ENCODE assay signal across 26 mouse cellular contexts in the genomic region with DNA sequence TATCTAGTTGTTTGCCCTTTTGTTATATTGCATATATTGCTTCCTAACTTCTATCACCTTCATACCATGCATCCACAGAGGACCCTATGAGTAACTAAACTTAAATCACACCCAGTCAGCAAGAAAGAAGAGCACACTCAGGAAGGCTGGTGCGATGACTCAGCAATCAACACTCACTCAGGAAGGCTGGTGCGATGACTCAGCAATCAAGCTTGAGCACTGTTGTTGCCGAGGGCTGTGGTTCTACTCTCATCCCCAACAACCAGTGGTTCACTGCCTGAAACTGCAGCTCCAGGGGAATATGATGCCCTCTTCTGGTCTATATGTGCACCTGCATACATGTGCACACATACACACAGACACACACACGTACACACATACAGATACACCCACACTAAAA.
A peak's percentile ranks its signal among the peaks of the same experiment; 100 is the strongest.
DNase-seq lines count a peak whose midpoint lies in the region; ATAC-seq and TF ChIP-seq lines count a peak whose summit lies in the region.
"Had no signal": no experiment of that assay in that cellular context is flagged by ENCODE, and none has a peak within 500 bp of the region (broad histone marks: within the 10 kb centered on the region; RNA-seq: fewer than 3 reads in every experiment).

No protein-coding gene starts in this region.

- H3K4me3 ChIP-seq in forebrain, embryonic 13.5 days = no peak overlapping the region
- H3K4me3 ChIP-seq in forebrain, embryonic 16.5 days (replicated peaks; ENCODE audit: low read length) = no peak overlapping the region
- H3K4me3 ChIP-seq in MEL (ENCODE audit: control insufficient read depth in 1 of 2, insufficient read depth in 1 of 2, low read depth in 2 of 2, low read length in 2 of 2) = no peak overlapping the region
- H3K4me3 ChIP-seq: limb, embryonic 15.5 days; midbrain, embryonic 13.5 days had no signal

- H3K36me3 ChIP-seq in forebrain, embryonic 13.5 days (ENCODE audit: poor library complexity, severe bottlenecking) = no peaks in the 10 kb centered on the region
- H3K36me3 ChIP-seq in forebrain, embryonic 16.5 days (ENCODE audit: control insufficient read depth, insufficient read depth) = no peaks in the 10 kb centered on the region
- no peaks in the 10 kb centered on the region for H3K36me3 ChIP-seq in MEL (ENCODE audit: control insufficient read depth in 1 of 2, insufficient read depth in 2 of 2, low read length in 2 of 2)
- H3K36me3 ChIP-seq: limb, embryonic 15.5 days; midbrain, embryonic 13.5 days had no signal

- no peak for TF ChIP-seq RAD21 in MEL (IDR thresholded peaks at IDR 0.05; ENCODE audit: low read depth, low read length)

- H3K4me1 ChIP-seq in forebrain, embryonic 13.5 days = no peaks in the 10 kb centered on the region
- no peaks in the 10 kb centered on the region for H3K4me1 ChIP-seq in forebrain, embryonic 16.5 days (replicated peaks; ENCODE audit: control insufficient read depth, insufficient read depth, low read length)
- no peaks in the 10 kb centered on the region for H3K4me1 ChIP-seq in MEL (ENCODE audit: control insufficient read depth in 1 of 2, insufficient read depth in 2 of 2, low read length in 2 of 2)
- H3K4me1 ChIP-seq: limb, embryonic 15.5 days; midbrain, embryonic 13.5 days had no signal

- H3K27ac ChIP-seq in forebrain, embryonic 13.5 days = no peak overlapping the region
- H3K27ac ChIP-seq in forebrain, embryonic 16.5 days (ENCODE audit: low read length) = no peak overlapping the region
- no peak overlapping the region for H3K27ac ChIP-seq in MEL (ENCODE audit: control insufficient read depth, low read depth, low read length)
- H3K27ac ChIP-seq: limb, embryonic 15.5 days; midbrain, embryonic 13.5 days had no signal

- H3K9me3 ChIP-seq in forebrain, embryonic 13.5 days (replicated peaks) = 0 out of 2 replicates have a peak, but pooled peaks cover 3% of the 10 kb centered on the region
- no peaks in the 10 kb centered on the region for H3K9me3 ChIP-seq in forebrain, embryonic 16.5 days (ENCODE audit: control insufficient read depth, low read length)
- H3K9me3 ChIP-seq in MEL (replicated peaks; ENCODE audit: insufficient read depth, low read length) = no peaks in the 10 kb centered on the region
- H3K9me3 ChIP-seq: limb, embryonic 15.5 days; midbrain, embryonic 13.5 days had no signal

- no peak overlapping the region for H3K4me2 ChIP-seq in forebrain, embryonic 13.5 days
- no peak overlapping the region for H3K4me2 ChIP-seq in forebrain, embryonic 16.5 days (ENCODE audit: low read length)
- H3K4me2 ChIP-seq: heart, embryonic 11.5 days; limb, embryonic 15.5 days; midbrain, embryonic 13.5 days had no signal

- H3K9ac ChIP-seq in forebrain, embryonic 13.5 days = no peak overlapping the region
- H3K9ac ChIP-seq in forebrain, embryonic 16.5 days (replicated peaks; ENCODE audit: low read depth, low read length) = no peak overlapping the region
- no peak overlapping the region for H3K9ac ChIP-seq in MEL (ENCODE audit: control insufficient read depth, low read depth, low read length, poor library complexity, severe bottlenecking)
- H3K9ac ChIP-seq: limb, embryonic 15.5 days; midbrain, embryonic 13.5 days had no signal

- H3K79me2 ChIP-seq in MEL (ENCODE audit: control insufficient read depth, insufficient read depth, low read length, poor library complexity) = no peaks in the 10 kb centered on the region

- DNase-seq in 3T3-L1 (ENCODE audit: low read depth, low spot score) (peak; percentile 84), MEL (ENCODE audit: low read depth, low spot score) (peak; percentile 62)
- DNase-seq in brain, adult 2 months (ENCODE audit: low read depth, low spot score) = peak; percentile 45
- no peak for DNase-seq in adrenal gland, postnatal 4 days (ENCODE audit: low spot score in 2 of 2)
- no peak for DNase-seq in thymus, postnatal 0 days (ENCODE audit: low spot score)
- no peak for DNase-seq in kidney, postnatal 25 days
- DNase-seq: adrenal gland, postnatal 14 days; B cell, adult 2 months; cerebellum, adult 18-20 months; cerebellum, postnatal 14 days; gastrocnemius, postnatal 10 days; kidney, postnatal 36 days; left cerebral cortex, postnatal 4 days; lung, adult 2 months; lung, postnatal 14 days; right cerebral cortex, postnatal 25 days; spleen, adult 18-20 months; thymus, postnatal 25 days had no signal

- 96% methylated on average over 4 of the region's 4 CpGs for WGBS in forebrain, embryonic 13.5 days
- 91% methylated on average over 4 of the region's 4 CpGs for WGBS in forebrain, embryonic 16.5 days

- TF ChIP-seq POLR2A in MEL (IDR thresholded peaks at IDR 0.05; ENCODE audit: control insufficient read depth in 1 of 2, insufficient read depth in 1 of 2, low read depth in 1 of 2, low read length in 2 of 2, poor library complexity in 1 of 2) = no peak

- ATAC-seq in forebrain, embryonic 13.5 days = 0 out of 2 replicates have a peak, but pooled peaks have one; percentile 29
- ATAC-seq in forebrain, embryonic 16.5 days = no peak
- ATAC-seq: forebrain, embryonic 14.5 days; hindbrain, embryonic 16.5 days; intestine, embryonic 16.5 days; midbrain, embryonic 13.5 days had no signal

- TF ChIP-seq EP300 in MEL (IDR thresholded peaks at IDR 0.05; ENCODE audit: low read depth in 1 of 2, low read length in 2 of 2) = no peak

- peak in 1 of 3 experiments; percentile 10; a peak in 1 of 6 replicates for TF ChIP-seq CTCF in MEL (IDR thresholded peaks at IDR 0.05 in 2 of 3, conservative IDR thresholded peaks at IDR 0.05 in 1 of 3; ENCODE audit: control insufficient read depth in 1 of 3, insufficient read depth in 1 of 3, low read depth in 2 of 3, low read length in 3 of 3, poor library complexity in 1 of 3, severe bottlenecking in 1 of 3)

- no peaks in the 10 kb centered on the region for H3K27me3 ChIP-seq in forebrain, embryonic 13.5 days
- no peaks in the 10 kb centered on the region for H3K27me3 ChIP-seq in forebrain, embryonic 16.5 days (replicated peaks; ENCODE audit: control insufficient read depth, insufficient read depth, low read length)
- H3K27me3 ChIP-seq in MEL (ENCODE audit: control insufficient read depth in 1 of 2, insufficient read depth in 2 of 2, low read length in 2 of 2) = no peaks in the 10 kb centered on the region
- H3K27me3 ChIP-seq: limb, embryonic 15.5 days; midbrain, embryonic 13.5 days had no signal

TF ChIP-seq in MEL, 35 proteins besides CTCF, POLR2A, EP300 and RAD21:
- TF ChIP-seq MAFK (IDR thresholded peaks at IDR 0.05; ENCODE audit: borderline replicate concordance, low read depth, low read length) (0 out of 2 replicates have a peak, but pooled peaks have one; percentile 59), MAZ (IDR thresholded peaks at IDR 0.05; ENCODE audit: low read depth, low read length) (no peak)

Comparison
In these comparisons a context has a peak if more than half of its experiments do, and no peak if none do; other contexts are left out.
1. DNase-seq: peak in 3T3-L1 (single experiment), MEL (single experiment) and brain, adult 2 months (single experiment); none in adrenal gland, postnatal 4 days (0 of 2), thymus, postnatal 0 days (single experiment) and kidney, postnatal 25 days (0 of 2).